Mouse (Mus musculus) testis, adult 2 months (tissue): ENCODE data around the gene Crygd. TPM values are rescaled to one million over a fixed set of nuclear protein-coding genes. Genes with fewer than 3 reads are reported as not detected.

Experiments used
- H3K27ac ChIP-seq: fragments of 200-500 bp; 2 replicates; pipeline ENCODE4 v1.5.1; 2012; ENCODE audit warnings: low read depth, low read length; ENCODE audit not compliant: control insufficient read depth, insufficient read depth
- H3K27me3 ChIP-seq: fragments of 200-500 bp; 2 replicates; pipeline ENCODE4 v1.6.1; 2012; ENCODE audit warnings: mild to moderate bottlenecking, low read length, moderate library complexity; ENCODE audit not compliant: control insufficient read depth, insufficient read depth
- H3K36me3 ChIP-seq: fragments of 200-500 bp; 2 replicates; pipeline ENCODE4 v1.6.1; 2012; ENCODE audit warnings: mild to moderate bottlenecking, low read length; ENCODE audit not compliant: control insufficient read depth, insufficient read depth
- H3K4me1 ChIP-seq: fragments of 200-500 bp; 2 replicates; pipeline ENCODE4 v1.6.1; 2012; ENCODE audit warnings: low read length; ENCODE audit not compliant: control insufficient read depth, insufficient read depth
- H3K4me3 ChIP-seq: fragments of 200-500 bp; 2 replicates; pipeline ENCODE4 v1.5.1; 2012; ENCODE audit warnings: low read depth, mild to moderate bottlenecking, low read length, moderate library complexity, mixed read lengths; ENCODE audit not compliant: control insufficient read depth
- CTCF ChIP-seq: fragments of 200-500 bp; IDR thresholded peaks from 2 replicates; pipeline ENCODE4 v1.5.1; 2012; ENCODE audit warnings: low read depth, mild to moderate bottlenecking, inconsistent platforms, low read length, moderate library complexity; ENCODE audit not compliant: control insufficient read depth, insufficient read depth, insufficient replicate concordance
- POLR2A ChIP-seq: fragments of 200-500 bp; IDR thresholded peaks from 2 replicates; pipeline ENCODE4 v1.6.1; 2012; ENCODE audit warnings: low read depth, mild to moderate bottlenecking, inconsistent platforms, low read length, moderate library complexity; ENCODE audit not compliant: control insufficient read depth
- polyA plus RNA-seq: library from polyadenylated mRNA; depleted of rRNA; stranded (reverse); fragments of >200 nt; gene quantifications from 2 replicates; pipeline ENCODE4 v1.2.3, GENCODE M21; 2012

Gene Crygd
- polyA plus RNA-seq, 1 experiment, result not detected

DNA sequence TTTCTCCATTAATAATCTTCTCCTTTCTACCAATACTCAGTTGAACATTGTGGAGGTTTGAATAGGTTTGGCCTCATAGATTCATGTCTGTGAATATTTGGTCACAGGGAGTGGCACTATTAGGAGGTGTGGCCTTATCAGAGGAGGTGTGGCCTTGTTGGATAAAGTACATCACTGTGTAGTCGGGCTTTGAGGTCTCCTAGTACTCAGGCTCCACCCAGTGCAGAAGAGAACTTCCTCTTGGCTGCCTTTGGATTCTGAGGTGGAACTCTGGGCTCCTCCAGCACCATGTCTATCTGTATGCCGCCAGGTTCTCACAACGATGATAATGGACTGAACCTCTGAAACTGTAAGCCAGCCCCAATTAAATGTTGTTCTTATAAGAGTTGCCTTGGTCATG, 33.7 kb upstream of the Crygd start:
- TF ChIP-seq CTCF, result no peak
- TF ChIP-seq POLR2A, result no peak

DNA sequence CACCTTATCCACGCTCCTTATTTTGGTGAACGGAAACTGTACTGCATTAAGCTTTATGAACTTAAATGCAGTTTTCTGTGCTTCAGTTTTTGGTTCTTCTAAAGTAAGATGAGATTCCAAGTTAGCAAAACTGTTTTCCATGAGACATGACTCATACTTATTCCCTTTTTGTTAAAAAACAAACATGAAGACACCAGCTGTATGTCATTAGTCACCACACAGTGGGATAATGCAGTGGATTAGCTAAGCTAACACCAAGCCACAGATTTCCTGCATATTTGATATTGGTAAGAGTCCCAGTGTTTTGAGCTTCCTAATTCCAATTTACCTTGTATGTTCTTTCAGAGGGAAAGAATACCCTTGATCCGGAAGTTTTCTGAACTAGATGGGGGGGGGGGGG, 28.3 kb upstream of the Crygd start:
- Histone ChIP-seq H3K36me3 (no peaks in the 10 kb centered on the region), H3K27me3 (no peaks in the 10 kb centered on the region), H3K4me3 (no peak overlapping the region), H3K27ac (no peak overlapping the region), H3K4me1 (no peaks in the 10 kb centered on the region)
- TF ChIP-seq CTCF (no peak), POLR2A (no peak)

More for the DNA sequence above, 33.7 kb upstream of the Crygd start:
- H3K4me3 ChIP-seq, result no peak overlapping the region
- H3K27me3 ChIP-seq, result no peaks in the 10 kb centered on the region
- no peak overlapping the region for H3K27ac ChIP-seq
- no peaks in the 10 kb centered on the region for H3K4me1 ChIP-seq
- no peaks in the 10 kb centered on the region for H3K36me3 ChIP-seq

DNA sequence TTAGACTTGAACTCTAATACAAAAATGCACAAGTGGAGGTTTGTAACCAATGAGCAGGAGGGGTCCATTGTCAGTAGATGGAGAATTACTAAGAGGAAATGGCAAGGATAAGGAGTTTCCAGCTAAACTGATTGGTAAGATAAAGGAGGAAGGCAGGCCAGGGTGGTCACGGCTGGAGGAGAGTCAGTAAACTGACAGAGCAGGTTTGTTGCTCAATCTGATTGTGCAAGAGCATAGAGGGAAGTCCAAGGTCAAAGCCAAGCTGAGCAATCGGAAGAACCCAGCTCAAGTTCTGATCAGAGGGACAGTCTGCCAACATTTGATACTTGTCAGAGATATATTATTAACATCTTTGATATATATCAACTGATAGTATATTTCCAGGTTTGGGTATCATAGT, 27.1 kb upstream of the Crygd start:
- Histone ChIP-seq H3K27ac (no peak overlapping the region), H3K36me3 (no peaks in the 10 kb centered on the region), H3K27me3 (no peaks in the 10 kb centered on the region), H3K4me1 (no peaks in the 10 kb centered on the region), H3K4me3 (no peak overlapping the region)
- TF ChIP-seq POLR2A, result no peak
- TF ChIP-seq CTCF, result no peak

DNA sequence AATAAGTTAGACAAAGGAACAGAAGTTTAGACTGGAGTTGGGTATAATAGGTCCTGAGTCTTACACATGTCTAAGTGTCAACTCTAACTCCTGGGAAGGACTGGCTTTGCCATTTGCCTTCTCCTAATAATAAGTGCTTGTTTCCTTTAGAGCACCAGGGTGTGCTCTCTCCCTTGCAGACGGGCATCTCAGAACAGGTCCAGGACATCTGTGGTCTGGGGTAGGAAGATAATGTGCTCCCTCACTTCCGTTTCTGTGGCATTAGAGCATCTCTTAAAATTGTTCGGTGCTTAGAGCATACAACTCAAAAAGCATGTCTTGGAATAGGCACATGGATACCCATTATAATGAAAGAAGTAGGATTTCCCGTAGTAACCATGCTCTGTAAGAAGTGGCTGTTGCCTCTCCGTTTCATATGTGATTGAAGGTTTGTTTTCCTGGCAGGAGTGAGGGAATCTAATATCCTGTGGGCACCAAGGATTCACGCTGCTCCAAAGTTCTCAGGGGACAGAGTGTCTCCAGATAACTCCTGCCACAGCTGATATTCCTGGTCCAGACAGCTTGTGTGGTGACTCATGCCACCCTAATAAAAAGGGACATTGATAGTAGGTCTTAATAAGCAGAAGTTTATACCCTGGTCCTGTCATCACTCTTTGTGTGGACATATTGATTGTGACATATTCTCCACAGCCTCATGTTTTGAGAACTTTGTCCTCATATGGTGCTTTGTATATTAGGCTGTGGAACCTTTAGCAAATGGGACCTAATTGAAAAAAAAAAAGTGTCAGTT, 25.5 kb upstream of the Crygd start:
- no peak overlapping the region for H3K27ac ChIP-seq
- H3K4me1 ChIP-seq, result no peaks in the 10 kb centered on the region
- H3K4me3 ChIP-seq, result no peak overlapping the region
- no peaks in the 10 kb centered on the region for H3K27me3 ChIP-seq
- TF ChIP-seq CTCF (no peak), POLR2A (no peak)
- no peaks in the 10 kb centered on the region for H3K36me3 ChIP-seq

DNA sequence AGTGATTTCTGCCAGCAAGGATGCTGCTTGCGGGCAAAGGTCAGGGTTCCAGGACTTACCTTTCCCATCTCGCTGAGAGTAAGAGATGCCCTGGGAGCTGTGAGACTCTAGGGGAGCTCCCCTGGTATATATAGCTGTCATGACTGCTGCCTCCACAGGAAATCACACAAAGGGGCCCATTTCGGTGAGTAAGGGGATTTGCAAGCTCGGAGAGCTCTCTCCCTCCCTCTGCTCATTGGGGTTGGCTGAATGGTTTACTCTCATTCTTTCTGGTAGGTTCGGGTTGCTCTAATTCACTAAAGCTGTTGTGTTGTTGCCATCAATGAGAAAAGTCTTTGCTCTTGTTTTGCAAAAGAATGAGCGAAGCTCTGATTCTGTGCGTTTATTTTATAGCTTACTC, 18.9 kb upstream of the Crygd start, which contains the start of gene Crygb:
TSS of gene Crygb (minus strand) at position 101 of the 400 bp plus-strand sequence.
- H3K36me3 ChIP-seq, result no peaks in the 10 kb centered on the region
- H3K27ac ChIP-seq, result no peak within 1 kb of the TSS
- TF ChIP-seq CTCF (no peak), POLR2A (no peak)
- no peak within 1 kb of the TSS for H3K4me3 ChIP-seq
- no peaks in the 10 kb centered on the region for H3K27me3 ChIP-seq
- no peaks in the 10 kb centered on the region; the same call in 1 of the 2 replicates for H3K4me1 ChIP-seq

DNA sequence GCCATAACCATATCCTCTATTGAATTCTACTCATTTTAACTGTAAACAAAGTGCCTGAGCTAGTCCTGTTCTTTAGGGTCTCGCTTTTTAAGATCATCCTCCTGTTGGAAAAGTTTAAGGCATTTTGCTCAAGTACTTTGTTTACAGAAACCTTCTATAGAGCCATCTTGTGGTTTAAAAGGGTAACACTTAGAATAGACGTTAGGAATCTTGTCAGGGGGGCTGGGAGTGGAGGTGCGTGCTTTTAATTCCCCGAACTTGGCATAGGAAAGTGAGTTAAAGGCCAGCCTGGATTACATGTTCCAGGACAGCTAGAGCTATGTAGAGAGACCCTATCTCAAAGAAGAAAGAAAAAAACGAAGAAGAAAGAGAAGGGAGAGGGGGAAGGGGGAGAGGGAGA, 12.4 kb upstream of the Crygd start:
- no peaks in the 10 kb centered on the region for H3K36me3 ChIP-seq

DNA sequence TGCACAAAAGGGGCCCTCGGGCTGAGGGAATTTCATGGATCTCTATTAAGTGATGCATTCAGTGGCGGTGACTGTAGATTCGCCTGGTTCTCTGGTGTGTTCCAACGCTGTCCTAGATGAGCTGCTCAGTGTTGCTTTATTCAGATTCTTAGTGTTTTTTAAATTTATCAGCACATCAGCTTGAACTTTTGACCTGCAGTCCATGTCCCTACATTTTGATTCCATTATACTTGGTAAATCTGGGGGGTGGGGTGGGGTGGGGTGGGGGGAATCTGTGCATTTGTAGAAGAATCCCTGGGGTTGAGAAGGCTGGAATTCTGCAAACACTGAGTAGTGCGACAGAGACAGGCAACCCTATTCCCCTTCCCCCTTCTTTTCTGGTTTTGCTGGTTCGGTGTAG, 10.3 kb upstream of the Crygd start, which contains the start of gene Crygc:
TSS of gene Crygc (minus strand) at position 101 of the 400 bp plus-strand sequence.
- no peaks in the 10 kb centered on the region; the same call in 1 of the 2 replicates for H3K4me1 ChIP-seq
- no peak for TF ChIP-seq CTCF
- TF ChIP-seq POLR2A, result no peak
- no peaks in the 10 kb centered on the region for H3K27me3 ChIP-seq
- no peak within 1 kb of the TSS for H3K27ac ChIP-seq
- no peak within 1 kb of the TSS for H3K4me3 ChIP-seq
- H3K36me3 ChIP-seq, result no peaks in the 10 kb centered on the region

More for the DNA sequence above, 12.4 kb upstream of the Crygd start:
- Histone ChIP-seq H3K4me1 (no peaks in the 10 kb centered on the region; the same call in 1 of the 2 replicates), H3K4me3 (no peak overlapping the region), H3K27ac (no peak overlapping the region), H3K27me3 (no peaks in the 10 kb centered on the region)
- TF ChIP-seq POLR2A (no peak), CTCF (no peak)
